Mouse (Mus musculus): ENCODE measurements around the gene Gsdme.

DNA sequence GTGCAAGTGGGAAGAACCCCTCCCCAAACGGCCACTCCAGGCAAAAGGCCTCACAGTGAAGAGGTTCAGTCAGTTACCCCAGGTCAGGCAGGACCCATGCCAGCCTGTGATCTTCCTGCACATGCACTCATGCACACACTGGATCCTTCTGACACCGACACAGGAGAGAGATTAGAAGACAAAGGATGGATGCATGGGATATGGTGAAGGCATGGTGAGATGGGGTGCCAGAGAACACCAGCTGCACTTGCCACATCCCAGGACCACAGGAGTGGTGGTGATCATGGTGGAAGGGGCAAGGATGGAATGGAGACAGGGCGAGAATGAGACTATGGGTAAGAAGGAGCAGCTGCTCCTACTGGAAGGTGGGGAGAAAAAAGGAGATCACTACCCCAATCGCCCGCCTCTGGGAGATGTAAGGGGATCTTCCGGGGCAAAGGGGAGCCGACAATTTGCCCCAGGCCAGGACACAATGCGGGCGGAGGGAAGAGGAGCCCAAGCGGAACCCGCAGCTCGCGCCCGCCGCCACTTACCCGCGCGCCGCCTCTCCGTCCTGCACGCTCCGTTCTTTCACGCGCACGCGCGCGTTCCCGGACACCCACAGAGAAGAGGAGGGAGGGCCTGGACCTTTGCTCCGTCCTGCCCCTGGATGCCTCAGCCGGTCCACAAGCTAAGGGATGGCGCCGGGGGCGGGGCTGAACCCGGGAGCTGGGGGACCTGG is 2.3 kb downstream of the Gsdme start:
- TF ChIP-seq CTCF (conservative IDR thresholded peaks at IDR 0.05; ENCODE audit: low read length) (no peak), NANOG (IDR thresholded peaks at IDR 0.05; ENCODE audit: borderline replicate concordance, low read length) (no peak)

Data from E14TG2a.4 (cell line).